Mouse (Mus musculus) embryonic facial prominence, embryonic 14.5 days (tissue): ENCODE measurements around the gene Por. TPM values are rescaled to one million over a fixed set of nuclear protein-coding genes. Genes with fewer than 3 reads are reported as not detected.

ENCODE experiments used
- ATAC-seq: fragments of 200-750 bp; cut with Nextera tagmentation; 2 replicates; pipeline ENCODE4 v1.8.0; 2017; ENCODE audit warnings: low read depth, moderate number of reproducible peaks, moderate TSS enrichment
- DNase-seq: peaks from one replicate; pipeline ENCODE4 v3.0.0-alpha.2; 2015; ENCODE audit warnings: low spot score
- H3K27ac ChIP-seq: fragments of 300-500 bp; sonication (generic); replicated peaks from 2 replicates; pipeline ENCODE4 v1.5.1; 2014; ENCODE audit warnings: low read depth, mild to moderate bottlenecking, low read length, moderate library complexity
- H3K27me3 ChIP-seq: fragments of 300-500 bp; sonication (generic); replicated peaks from 2 replicates; pipeline ENCODE4 v1.6.1; 2014; ENCODE audit warnings: low read length; ENCODE audit not compliant: control insufficient read depth, insufficient read depth
- H3K36me3 ChIP-seq: fragments of 300-500 bp; sonication (generic); 2 replicates; pipeline ENCODE4 v1.6.1; 2014; ENCODE audit warnings: low read length, mixed read lengths; ENCODE audit not compliant: control insufficient read depth, insufficient read depth
- H3K4me1 ChIP-seq: fragments of 300-500 bp; sonication (generic); 2 replicates; pipeline ENCODE4 v1.6.1; 2014; ENCODE audit warnings: antibody characterized with exemption, low read length; ENCODE audit not compliant: control insufficient read depth, insufficient read depth
- H3K4me2 ChIP-seq: fragments of 300-500 bp; sonication (generic); 2 replicates; pipeline ENCODE4 v1.6.1; 2014; ENCODE audit warnings: low read depth, mild to moderate bottlenecking, low read length, moderate library complexity, mixed read lengths
- H3K4me3 ChIP-seq: fragments of 300-500 bp; sonication (generic); 2 replicates; pipeline ENCODE4 v1.5.1; 2014; ENCODE audit warnings: low read depth, mild to moderate bottlenecking, low read length
- H3K9ac ChIP-seq: fragments of 300-500 bp; sonication (generic); 2 replicates; pipeline ENCODE4 v1.6.1; 2014; ENCODE audit warnings: low read depth, mild to moderate bottlenecking, low read length, moderate library complexity, mixed read lengths
- H3K9me3 ChIP-seq: fragments of 300-500 bp; sonication (generic); 2 replicates; pipeline ENCODE4 v1.6.1; 2016; ENCODE audit warnings: low read length; ENCODE audit not compliant: control insufficient read depth
- WGBS: fragments of 180-500 bp; shearing (Covaris S2); extraction: QIAGEN DNeasy Blood & Tissue Kit; methylation state at CpG from one replicate; pipeline ENCODE4 v1.1.7; 2014; 5-methylcytosine and 5-hydroxymethylcytosine counted together
- polyA plus RNA-seq: library from polyadenylated mRNA; unstranded; fragments of >200 nt; fragmentation: Nextera tagmentation; extraction: Ambion mirVana; gene quantifications from 2 replicates; pipeline ENCODE4 v1.2.1, GENCODE M21; 2014

Por gene
- polyA plus RNA-seq, 1 experiment from 2014 or later = 61.8 TPM

DNA sequence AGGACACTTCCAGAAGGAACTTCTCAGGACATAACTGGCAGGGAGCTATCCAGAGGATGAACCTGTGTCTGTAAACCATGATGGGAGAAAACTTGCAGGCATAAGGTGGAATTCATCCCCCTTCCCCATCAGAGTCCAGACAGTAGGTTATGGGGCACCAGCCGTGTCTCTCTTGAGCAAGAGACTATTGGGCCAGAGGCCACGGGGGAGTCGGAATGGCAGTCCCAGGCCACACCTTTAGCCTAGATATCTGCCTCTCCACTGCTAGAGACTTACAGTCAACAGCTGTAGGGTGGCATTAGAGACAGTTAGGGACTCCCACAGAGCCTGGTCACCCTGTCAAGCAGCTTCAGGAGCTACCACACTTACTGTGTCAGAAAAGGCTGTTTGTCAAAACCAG lies 92.0 kb downstream of the Por start:
- DNase-seq (no peak), ATAC-seq (no peak)
- no peak overlapping the region for H3K4me2 ChIP-seq
- 86% methylated on average over 3 of the region's 3 CpGs for whole genome bisulfite sequencing
- no peaks in the 10 kb centered on the region for H3K9me3 ChIP-seq
- no peaks in the 10 kb centered on the region for H3K27me3 ChIP-seq
- H3K36me3 ChIP-seq = no peaks in the 10 kb centered on the region
- no peak overlapping the region for H3K27ac ChIP-seq
- no peak overlapping the region for H3K9ac ChIP-seq
- no peak overlapping the region for H3K4me3 ChIP-seq
- no peaks in the 10 kb centered on the region for H3K4me1 ChIP-seq

DNA sequence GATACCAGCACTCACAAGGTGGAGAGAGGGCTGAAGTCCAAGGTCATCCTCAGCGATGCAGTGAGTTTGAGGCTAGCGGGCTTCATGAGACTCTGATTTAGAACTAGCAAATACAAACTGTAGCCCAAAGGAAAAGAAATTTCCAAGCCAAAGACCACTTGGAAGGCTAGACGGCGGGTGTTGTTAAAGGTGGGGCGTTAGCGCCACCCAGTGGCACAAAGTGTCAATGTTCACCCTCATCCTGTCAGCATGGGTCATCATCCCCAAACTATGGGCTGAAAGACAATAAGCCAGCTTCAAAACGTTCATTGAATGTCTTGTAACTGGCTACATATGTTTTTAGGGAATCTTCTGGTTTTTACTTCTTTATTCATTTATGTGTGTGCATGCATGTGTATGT lies 93.7 kb downstream of the Por start:
- Histone ChIP-seq H3K9me3 (no peaks in the 10 kb centered on the region), H3K9ac (no peak overlapping the region), H3K36me3 (no peaks in the 10 kb centered on the region), H3K27me3 (no peaks in the 10 kb centered on the region), H3K4me3 (no peak overlapping the region), H3K27ac (no peak overlapping the region), H3K4me1 (no peaks in the 10 kb centered on the region), H3K4me2 (no peak overlapping the region)
- 3% methylated on average over 7 of the region's 7 CpGs for WGBS
- ATAC-seq (peak; percentile 67; the same call in 1 of the 2 replicates), DNase-seq (peak; percentile 80)

DNA sequence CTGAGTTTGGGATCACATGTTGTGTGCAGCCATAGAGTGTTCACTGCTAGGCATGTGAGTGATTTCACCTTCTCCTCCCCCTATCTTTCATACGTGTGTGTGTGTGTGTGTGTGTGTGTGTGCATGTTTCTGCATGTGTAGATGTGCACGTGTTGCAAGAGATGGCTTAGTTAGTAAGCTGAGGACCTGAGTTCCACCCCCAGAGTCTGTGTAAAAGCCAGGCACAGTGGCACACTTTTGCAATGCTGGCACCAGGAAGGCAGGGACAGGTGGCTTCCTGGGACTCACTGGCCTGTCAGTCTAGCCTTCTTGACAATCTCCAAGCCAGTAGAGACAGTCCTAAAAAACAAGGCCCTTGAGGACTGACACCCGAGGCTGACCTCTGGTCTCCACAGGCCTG lies 95.1 kb downstream of the Por start:
- Histone ChIP-seq H3K27ac (no peak overlapping the region), H3K9ac (no peak overlapping the region), H3K4me2 (no peak overlapping the region), H3K4me3 (no peak overlapping the region), H3K27me3 (no peaks in the 10 kb centered on the region), H3K9me3 (no peaks in the 10 kb centered on the region), H3K36me3 (no peaks in the 10 kb centered on the region), H3K4me1 (no peaks in the 10 kb centered on the region)
- WGBS = 63% methylated on average over 3 of the region's 3 CpGs
- ATAC-seq (no peak), DNase-seq (no peak)

DNA sequence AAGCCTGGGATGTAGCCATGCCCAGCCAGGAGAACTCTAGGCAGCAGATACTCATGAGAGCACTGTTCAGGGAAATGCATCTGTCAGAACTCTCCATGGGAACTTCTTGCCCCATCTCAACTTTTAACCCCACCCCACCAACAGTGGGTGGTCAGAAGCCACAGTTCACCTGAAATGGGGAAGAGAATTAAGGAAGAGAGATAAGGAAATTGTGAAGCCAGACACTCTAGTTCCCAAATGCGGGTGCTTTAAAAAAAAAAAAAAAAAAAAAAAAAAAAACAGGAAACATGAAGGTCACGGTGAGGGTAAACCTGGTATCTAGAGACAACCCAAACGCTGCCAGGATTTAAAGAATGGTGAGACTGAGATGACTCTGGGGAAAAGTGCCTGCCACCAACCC lies 102.7 kb downstream of the Por start:
- Histone ChIP-seq H3K4me2 (no peak overlapping the region), H3K36me3 (no peaks in the 10 kb centered on the region), H3K9ac (no peak overlapping the region), H3K4me3 (no peak overlapping the region), H3K27ac (no peak overlapping the region), H3K27me3 (no peaks in the 10 kb centered on the region), H3K4me1 (peaks cover 2% of the 10 kb centered on the region), H3K9me3 (no peaks in the 10 kb centered on the region)
- ATAC-seq (no peak), DNase-seq (no peak)
- WGBS = 50% methylated on average over 3 of the region's 3 CpGs

DNA sequence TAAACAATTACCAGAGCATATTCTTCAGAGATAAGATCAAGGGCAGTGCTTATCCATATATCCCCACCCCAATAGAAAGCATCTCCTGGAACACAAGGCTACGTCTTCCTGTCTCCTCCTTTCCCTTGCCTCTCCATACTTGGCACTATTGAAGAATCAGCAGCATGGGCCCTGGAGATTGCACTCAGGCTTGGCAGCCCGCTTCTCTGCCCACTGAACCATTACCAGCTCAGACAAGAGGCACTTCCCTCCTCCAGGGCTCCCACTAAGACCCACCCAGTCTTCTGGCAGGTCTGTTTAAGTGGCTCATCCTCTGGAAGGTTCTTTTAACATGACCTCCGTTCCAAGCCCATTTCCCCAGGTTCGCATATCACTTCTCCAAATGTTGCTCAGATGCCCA lies 106.7 kb downstream of the Por start:
- DNase-seq = no peak
- Histone ChIP-seq H3K27me3 (no peaks in the 10 kb centered on the region), H3K4me1 (peaks cover 11% of the 10 kb centered on the region), H3K9ac (no peak overlapping the region), H3K4me3 (no peak overlapping the region), H3K4me2 (no peak overlapping the region), H3K27ac (no peak overlapping the region), H3K36me3 (peaks cover 4% of the 10 kb centered on the region), H3K9me3 (no peaks in the 10 kb centered on the region)
- ATAC-seq = no peak
- WGBS = 81% methylated on average over 4 of the region's 4 CpGs

DNA sequence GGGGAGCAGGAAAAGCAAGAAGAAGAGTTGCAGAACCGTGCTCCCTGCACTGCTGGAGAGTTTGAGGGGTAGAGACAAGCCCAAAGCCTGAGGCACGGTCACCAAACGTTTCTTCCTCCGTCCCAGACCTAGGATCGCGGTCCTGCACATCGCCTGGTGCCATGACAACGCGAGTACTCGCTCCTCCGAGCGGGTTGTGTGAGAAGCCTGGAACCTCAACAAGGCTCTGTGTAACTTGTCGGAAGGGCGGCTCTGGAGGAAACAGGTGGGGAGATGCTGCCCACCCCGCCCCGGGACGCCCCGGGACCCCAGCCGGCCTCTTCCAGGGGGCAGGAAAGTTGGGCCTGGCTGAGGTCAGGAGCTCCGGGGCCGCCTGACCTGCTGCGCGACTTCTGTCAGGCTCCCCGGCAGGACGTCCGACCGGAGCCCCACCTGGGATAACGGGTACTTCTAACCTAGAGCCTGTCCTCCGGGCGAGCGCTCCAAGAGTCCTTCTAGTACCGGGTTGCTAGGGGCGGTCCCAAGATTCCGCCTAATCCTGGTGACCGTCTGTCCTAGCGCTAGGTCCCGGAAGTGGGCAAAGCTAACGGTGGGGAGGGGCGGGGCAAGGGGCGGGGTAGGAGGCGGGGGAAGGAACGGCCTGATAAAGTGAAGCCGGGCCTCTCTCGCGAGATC lies 108.1 kb downstream of the Por start, which contains the start of gene Styxl1:
Styxl1 (minus strand) TSS at position 590 of the 675 bp plus-strand sequence.
- H3K27me3 ChIP-seq = no peaks in the 10 kb centered on the region
- no peaks in the 10 kb centered on the region for H3K9me3 ChIP-seq
- H3K9ac ChIP-seq = peak within 1 kb of the TSS; percentile 99
- H3K27ac ChIP-seq = peak within 1 kb of the TSS; percentile 94
- peak; percentile 61 for DNase-seq
- peak within 1 kb of the TSS; percentile 95 for H3K4me2 ChIP-seq
- peaks cover 11% of the 10 kb centered on the region for H3K4me1 ChIP-seq
- WGBS = 0% methylated on average over 26 of the region's 45 CpGs
- peak within 1 kb of the TSS; percentile 67 for H3K4me3 ChIP-seq
- H3K36me3 ChIP-seq = peaks cover 16% of the 10 kb centered on the region
- peak; percentile 27 for ATAC-seq

DNA sequence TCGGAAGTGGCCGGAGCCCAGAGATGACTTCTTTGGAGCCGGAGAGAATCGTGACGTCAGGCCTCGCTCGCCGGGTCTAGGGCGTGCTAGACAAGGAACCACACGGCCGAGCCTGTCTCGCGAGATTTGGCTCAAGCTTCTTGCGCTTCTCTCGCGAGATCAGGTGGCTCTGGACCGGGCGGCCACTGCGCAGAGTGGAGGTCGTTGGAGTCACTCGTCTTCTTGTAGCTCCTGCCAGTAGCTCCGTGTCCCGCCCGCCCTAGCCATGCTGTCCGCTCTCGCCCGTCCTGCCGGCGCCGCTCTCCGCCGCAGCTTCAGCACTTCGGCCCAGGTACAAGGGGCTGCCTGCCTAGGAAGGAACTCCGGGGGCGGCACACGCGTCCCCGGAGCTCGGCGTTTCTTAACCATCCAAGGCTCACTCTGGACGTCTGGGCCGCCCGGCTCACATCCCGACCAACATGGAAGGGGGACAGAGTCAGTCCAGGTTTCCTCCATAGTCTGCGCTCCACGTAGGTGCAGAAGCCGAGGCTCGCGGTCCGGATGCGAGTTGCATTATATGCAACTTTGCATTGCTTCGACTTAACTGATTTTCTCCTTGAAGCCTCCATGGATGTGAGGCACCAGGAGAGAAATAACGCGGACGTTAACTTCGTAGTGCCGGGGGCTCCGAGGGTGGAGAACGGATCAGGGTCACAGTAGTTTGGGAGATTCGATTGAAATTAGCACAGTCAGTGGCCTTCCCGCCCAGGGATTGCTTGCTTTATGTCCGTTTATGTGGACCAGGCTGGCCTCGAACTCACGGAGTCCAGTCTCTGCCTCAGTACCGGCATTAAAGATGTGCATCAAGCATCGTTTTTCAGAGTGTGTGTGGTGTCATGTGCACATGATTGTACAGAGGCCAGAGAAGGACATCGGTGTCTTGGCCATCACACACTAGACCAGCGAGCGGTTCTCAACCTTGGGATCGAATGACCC lies 108.9 kb downstream of the Por start, which contains the start of gene Mdh2:
Mdh2 (plus strand) TSS at position 10 of the 975 bp plus-strand sequence.
- peak; percentile 98 for ATAC-seq

DNA sequence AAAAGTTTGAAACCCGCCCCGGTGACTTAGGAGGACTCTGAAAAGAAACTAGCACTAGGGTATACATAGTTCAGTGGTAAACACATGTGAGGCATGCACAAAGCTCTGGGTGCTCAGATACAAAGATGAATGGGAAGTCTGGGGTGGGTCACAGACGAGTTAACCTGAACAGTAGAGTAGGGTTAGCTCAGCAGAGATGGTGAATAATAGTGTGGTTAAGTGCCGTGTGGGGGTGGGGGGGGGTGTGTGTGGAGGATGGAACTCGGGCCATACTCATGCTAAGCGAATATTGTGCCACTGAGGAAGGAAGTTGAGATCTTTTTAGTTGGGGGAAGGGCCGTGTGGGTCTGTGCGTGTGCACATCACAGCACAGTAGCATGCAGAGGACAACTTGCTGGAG lies 110.5 kb downstream of the Por start:
- WGBS = 85% methylated on average over 8 of the region's 8 CpGs
- H3K27ac ChIP-seq = no peak overlapping the region
- no peak for ATAC-seq
- no peak for DNase-seq
- no peaks in the 10 kb centered on the region for H3K27me3 ChIP-seq
- peaks cover 11% of the 10 kb centered on the region for H3K4me1 ChIP-seq
- H3K4me2 ChIP-seq = no peak overlapping the region
- H3K36me3 ChIP-seq = peaks cover 40% of the 10 kb centered on the region
- no peak overlapping the region for H3K9ac ChIP-seq
- H3K9me3 ChIP-seq = no peaks in the 10 kb centered on the region
- no peak overlapping the region for H3K4me3 ChIP-seq

More for the DNA sequence above, 108.9 kb downstream of the Por start, which contains the start of gene Mdh2:
- Histone ChIP-seq H3K4me1 (peaks cover 11% of the 10 kb centered on the region), H3K4me2 (peak within 1 kb of the TSS; percentile 95), H3K9me3 (no peaks in the 10 kb centered on the region), H3K4me3 (peak within 1 kb of the TSS; percentile 67), H3K27ac (peak within 1 kb of the TSS; percentile 94), H3K9ac (peak within 1 kb of the TSS; percentile 99), H3K27me3 (no peaks in the 10 kb centered on the region), H3K36me3 (peaks cover 25% of the 10 kb centered on the region)
- DNase-seq = peak; percentile 100
- whole genome bisulfite sequencing = under 1% methylated on average over 48 of the region's 70 CpGs
